Mouse (Mus musculus) forebrain, embryonic 16.5 days (tissue): ENCODE measurements around the gene Adam19. TPM values are rescaled to one million over a fixed set of nuclear protein-coding genes. Genes with fewer than 3 reads are reported as not detected.

ENCODE experiments used
- ATAC-seq: fragments of 200-750 bp; cut with Nextera tagmentation; 2 replicates; pipeline ENCODE4 v1.8.0; 2017; ENCODE audit warnings: mild to moderate bottlenecking, moderate library complexity
- H3K27ac ChIP-seq: fragments of 300-500 bp; sonication (generic); 2 replicates; pipeline ENCODE4 v1.5.1; 2014; ENCODE audit warnings: low read length, control low read depth
- H3K27me3 ChIP-seq: fragments of 300-500 bp; sonication (generic); replicated peaks from 2 replicates; pipeline ENCODE4 v1.6.1; 2014; ENCODE audit warnings: low read length; ENCODE audit not compliant: control insufficient read depth, insufficient read depth
- H3K36me3 ChIP-seq: fragments of 300-500 bp; sonication (generic); 2 replicates; pipeline ENCODE4 v1.6.1; 2014; ENCODE audit not compliant: control insufficient read depth, insufficient read depth
- H3K4me1 ChIP-seq: fragments of 300-500 bp; sonication (generic); replicated peaks from 2 replicates; pipeline ENCODE4 v1.6.1; 2014; ENCODE audit warnings: low read length; ENCODE audit not compliant: control insufficient read depth, insufficient read depth
- H3K4me2 ChIP-seq: fragments of 300-500 bp; sonication (generic); 2 replicates; pipeline ENCODE4 v1.6.1; 2014; ENCODE audit warnings: mild to moderate bottlenecking, low read length, control low read depth
- H3K4me3 ChIP-seq: fragments of 300-500 bp; sonication (generic); replicated peaks from 2 replicates; pipeline ENCODE4 v1.5.1; 2014; ENCODE audit warnings: mild to moderate bottlenecking, low read length, control low read depth
- H3K9ac ChIP-seq: fragments of 300-500 bp; sonication (generic); replicated peaks from 2 replicates; pipeline ENCODE4 v1.6.1; 2014; ENCODE audit warnings: low read depth, low read length, control low read depth
- H3K9me3 ChIP-seq: fragments of 300-500 bp; sonication (generic); 2 replicates; pipeline ENCODE4 v1.6.1; 2016; ENCODE audit warnings: low read length; ENCODE audit not compliant: control insufficient read depth
- WGBS: fragments of 180-500 bp; shearing (Covaris S2); extraction: QIAGEN DNeasy Blood & Tissue Kit; methylation state at CpG from one replicate; pipeline ENCODE4 v1.1.7; 2014; 5-methylcytosine and 5-hydroxymethylcytosine counted together
- polyA plus RNA-seq: library from polyadenylated mRNA; unstranded; fragments of >200 nt; fragmentation: Nextera tagmentation; extraction: Ambion mirVana; gene quantifications from 2 replicates; pipeline ENCODE4 v1.2.1, GENCODE M21; 2015

Gene Adam19
- polyA plus RNA-seq, 1 experiment from 2014 or later = 10.8 TPM

DNA sequence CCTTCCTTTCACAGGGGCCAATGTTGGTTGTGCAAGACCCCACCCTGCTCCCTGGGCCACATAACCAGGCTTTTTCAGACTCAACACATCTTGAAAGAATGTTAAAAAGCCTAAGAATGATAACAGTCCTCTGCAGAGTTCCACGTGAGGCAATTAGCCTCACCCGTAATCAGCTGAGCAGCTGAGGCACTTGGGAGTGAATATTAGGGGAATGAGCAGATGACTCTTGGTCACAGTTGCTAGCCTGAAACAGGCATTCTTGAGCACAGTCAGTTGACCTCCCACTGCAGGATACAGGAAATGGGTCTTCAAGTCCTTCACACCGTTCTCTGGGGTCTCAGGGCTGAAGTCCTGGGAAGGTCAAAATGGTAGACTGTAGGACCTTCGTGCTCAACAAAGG is 65.9 kb downstream of the Adam19 start:
- Histone ChIP-seq H3K4me2 (no peak overlapping the region), H3K9ac (no peak overlapping the region), H3K36me3 (peaks cover 3% of the 10 kb centered on the region; the same call in 1 of the 2 replicates), H3K27me3 (no peaks in the 10 kb centered on the region), H3K27ac (no peak overlapping the region), H3K4me3 (no peak overlapping the region), H3K4me1 (no peaks in the 10 kb centered on the region), H3K9me3 (no peaks in the 10 kb centered on the region)
- ATAC-seq = no peak
- whole genome bisulfite sequencing = 91% methylated on average over 4 of the region's 4 CpGs

DNA sequence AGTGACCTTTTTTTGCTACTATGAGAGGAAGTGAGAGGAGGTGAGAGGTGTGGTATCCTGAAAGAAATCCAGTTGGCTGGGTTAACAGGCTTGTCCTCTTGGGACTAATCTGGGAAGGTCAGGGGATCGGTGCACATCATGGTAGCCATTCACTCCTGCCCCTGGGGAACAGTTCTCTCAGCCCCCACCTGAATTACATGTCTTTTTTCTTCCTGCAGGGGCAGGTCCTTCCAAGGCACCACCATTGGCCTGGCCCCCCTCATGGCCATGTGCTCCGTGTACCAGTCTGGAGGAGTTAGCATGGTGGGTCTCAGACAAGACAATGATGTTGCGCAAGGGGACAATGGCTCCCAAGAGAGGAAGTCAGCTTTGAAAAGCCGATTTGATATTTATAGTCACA is 67.1 kb downstream of the Adam19 start:
- 91% methylated on average over 4 of the region's 4 CpGs for WGBS
- H3K27me3 ChIP-seq = no peaks in the 10 kb centered on the region

DNA sequence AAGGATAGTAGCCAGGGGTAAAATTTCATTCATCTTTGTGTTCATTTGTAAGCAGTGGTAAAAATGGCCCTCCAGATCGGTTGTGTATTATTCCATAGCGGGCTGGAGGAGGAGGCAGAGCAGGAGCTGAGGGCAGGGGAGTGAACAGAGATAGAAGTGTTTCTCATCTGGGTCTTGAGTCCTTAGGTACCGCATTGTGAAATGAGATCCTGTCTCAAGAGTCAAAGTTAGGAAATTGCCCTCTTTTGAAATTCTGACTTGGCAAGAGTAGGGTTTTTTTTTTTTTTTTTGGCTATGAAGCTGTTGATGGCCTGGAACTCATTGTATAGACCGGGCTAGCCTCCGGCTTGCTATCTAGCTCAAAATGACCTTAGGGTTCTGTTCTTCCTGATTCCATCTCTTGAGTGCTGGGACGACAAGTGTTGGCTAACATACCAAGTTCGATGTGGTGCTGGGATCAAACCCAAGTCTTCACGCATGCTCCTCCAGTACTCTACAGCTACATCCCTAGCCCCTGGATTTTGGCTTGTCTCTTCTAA is 67.6 kb downstream of the Adam19 start:
- no peaks in the 10 kb centered on the region for H3K27me3 ChIP-seq
- no peaks in the 10 kb centered on the region for H3K9me3 ChIP-seq
- H3K9ac ChIP-seq = no peak overlapping the region
- H3K4me2 ChIP-seq = no peak overlapping the region
- no peak overlapping the region for H3K27ac ChIP-seq
- H3K36me3 ChIP-seq = peaks cover 7% of the 10 kb centered on the region
- no peak for ATAC-seq
- WGBS = 90% methylated on average over 8 of the region's 8 CpGs
- no peaks in the 10 kb centered on the region for H3K4me1 ChIP-seq
- H3K4me3 ChIP-seq = no peak overlapping the region

More for the DNA sequence above, 67.1 kb downstream of the Adam19 start:
- Histone ChIP-seq H3K4me1 (no peaks in the 10 kb centered on the region), H3K4me2 (no peak overlapping the region), H3K36me3 (peaks cover 5% of the 10 kb centered on the region), H3K9me3 (no peaks in the 10 kb centered on the region), H3K4me3 (no peak overlapping the region), H3K9ac (no peak overlapping the region), H3K27ac (no peak overlapping the region)
- no peak for ATAC-seq

DNA sequence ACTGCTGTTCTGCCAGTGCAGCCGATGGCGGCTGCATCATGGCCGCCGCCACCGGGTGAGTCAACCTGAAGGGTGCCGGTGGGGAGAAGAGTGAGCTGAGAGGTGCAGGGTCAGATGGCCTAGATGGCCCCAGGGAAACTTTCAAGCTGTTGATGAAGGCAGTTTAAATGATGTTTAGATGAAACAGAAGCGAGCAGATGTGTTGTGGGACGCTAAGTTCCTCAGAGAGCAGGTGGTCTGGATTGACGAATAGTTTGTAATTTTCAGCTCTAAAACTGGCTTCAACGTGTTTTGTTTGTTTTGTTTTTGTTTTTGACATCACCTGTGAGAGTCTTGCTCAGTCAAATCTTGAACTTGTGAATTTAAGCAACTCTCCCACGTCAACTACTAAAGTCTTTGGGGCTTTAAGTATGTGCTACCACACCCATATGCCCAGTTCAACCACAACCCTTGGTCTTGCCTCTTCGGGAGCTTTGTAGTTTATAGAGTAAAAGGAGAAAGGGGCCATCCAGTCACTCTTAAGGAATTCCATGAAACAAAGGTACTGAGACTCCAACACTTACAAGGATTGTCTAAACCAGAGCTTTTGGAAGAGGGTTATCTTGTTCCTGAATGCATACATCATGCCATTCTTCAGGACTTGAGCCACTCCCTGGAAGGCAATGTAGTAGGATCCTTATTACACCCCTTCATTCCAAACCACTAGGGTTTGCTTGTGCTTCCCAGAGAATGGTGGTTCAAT is 69.5 kb downstream of the Adam19 start:
- WGBS = 93% methylated on average over 12 of the region's 12 CpGs
- no peak overlapping the region for H3K27ac ChIP-seq
- peaks cover 8% of the 10 kb centered on the region for H3K36me3 ChIP-seq
- no peaks in the 10 kb centered on the region for H3K4me1 ChIP-seq
- no peaks in the 10 kb centered on the region for H3K27me3 ChIP-seq
- no peak overlapping the region for H3K4me2 ChIP-seq
- H3K9ac ChIP-seq = no peak overlapping the region
- H3K9me3 ChIP-seq = no peaks in the 10 kb centered on the region
- no peak overlapping the region for H3K4me3 ChIP-seq
- ATAC-seq = no peak

DNA sequence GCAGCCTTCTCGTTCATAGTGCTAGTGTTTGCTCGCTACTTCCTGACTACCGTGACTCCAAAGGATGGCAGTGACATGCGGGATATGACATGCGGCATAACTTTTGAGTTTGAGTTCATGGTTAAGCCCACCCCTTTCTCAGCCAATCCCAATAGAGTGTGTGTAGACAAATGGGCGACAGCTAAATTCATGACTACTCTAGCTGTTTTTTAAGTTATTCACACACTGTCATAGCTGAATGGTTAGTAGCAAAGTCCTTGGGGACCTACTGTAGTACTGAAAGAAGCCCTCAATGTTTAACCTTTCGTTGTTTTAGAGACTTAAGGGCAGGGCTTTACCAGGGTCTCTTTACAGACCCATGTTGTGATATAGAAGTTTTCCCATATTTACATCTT is 70.0 kb downstream of the Adam19 start:
- no peak overlapping the region for H3K4me3 ChIP-seq
- no peak overlapping the region for H3K27ac ChIP-seq
- H3K4me2 ChIP-seq = no peak overlapping the region
- peaks cover 9% of the 10 kb centered on the region for H3K36me3 ChIP-seq
- H3K9me3 ChIP-seq = no peaks in the 10 kb centered on the region
- no peak for ATAC-seq
- no peak overlapping the region for H3K9ac ChIP-seq
- H3K4me1 ChIP-seq = no peaks in the 10 kb centered on the region
- WGBS = 91% methylated on average over 7 of the region's 7 CpGs
- no peaks in the 10 kb centered on the region for H3K27me3 ChIP-seq

DNA sequence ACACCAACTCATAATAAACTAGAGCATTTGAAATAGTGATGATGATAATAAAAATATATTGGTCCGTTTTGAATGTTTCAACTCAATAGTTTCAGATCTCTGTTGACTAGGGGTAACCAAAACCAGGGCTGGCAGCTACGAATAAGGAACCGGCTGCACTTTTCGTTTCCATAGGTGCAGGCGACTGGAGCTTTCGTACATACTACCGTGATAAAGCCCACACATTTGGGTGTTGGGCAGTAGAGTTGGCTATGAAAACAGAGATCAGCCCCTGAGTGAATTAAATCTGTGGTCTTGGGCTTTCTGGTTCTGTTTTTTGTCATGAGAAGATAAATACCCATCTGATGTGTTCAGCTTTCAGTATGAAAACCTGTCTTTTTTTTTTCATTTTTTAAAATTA is 70.5 kb downstream of the Adam19 start:
- peaks cover 9% of the 10 kb centered on the region for H3K36me3 ChIP-seq
- ATAC-seq = no peak
- no peaks in the 10 kb centered on the region for H3K9me3 ChIP-seq
- no peak overlapping the region for H3K4me2 ChIP-seq
- H3K9ac ChIP-seq = no peak overlapping the region
- H3K27me3 ChIP-seq = no peaks in the 10 kb centered on the region
- no peak overlapping the region for H3K27ac ChIP-seq
- no peak overlapping the region for H3K4me3 ChIP-seq
- no peaks in the 10 kb centered on the region for H3K4me1 ChIP-seq
- WGBS = 94% methylated on average over 7 of the region's 7 CpGs

DNA sequence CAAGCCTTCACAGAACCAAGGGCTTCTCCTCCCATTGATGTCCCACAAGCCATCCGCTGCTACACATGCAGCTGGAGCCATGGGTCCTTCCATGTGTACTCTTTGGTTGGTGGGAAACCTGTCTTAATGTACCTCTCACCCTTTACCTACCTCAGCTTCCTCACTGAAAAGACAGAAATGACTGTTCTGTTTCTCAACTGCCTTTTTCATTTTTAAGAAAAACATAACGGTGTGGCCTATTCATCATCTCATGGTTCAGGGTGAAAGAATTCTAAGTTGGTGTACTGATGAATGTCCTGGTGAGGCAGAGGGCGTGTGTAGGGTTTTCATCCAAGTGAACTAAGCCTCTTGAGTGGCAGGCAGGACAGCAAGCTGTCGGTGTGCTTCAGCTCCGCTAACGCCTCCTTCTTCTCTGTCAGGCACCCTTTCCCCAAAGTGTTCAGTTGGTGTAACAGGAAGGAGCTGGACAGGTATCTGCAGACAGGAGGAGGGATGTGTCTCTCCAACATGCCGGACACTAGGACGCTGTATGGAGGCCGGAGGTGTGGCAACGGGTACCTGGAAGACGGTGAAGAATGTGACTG is 71.1 kb downstream of the Adam19 start:
- Histone ChIP-seq H3K4me2 (no peak overlapping the region), H3K4me1 (no peaks in the 10 kb centered on the region), H3K36me3 (peaks cover 12% of the 10 kb centered on the region), H3K27me3 (no peaks in the 10 kb centered on the region), H3K4me3 (no peak overlapping the region), H3K9me3 (no peaks in the 10 kb centered on the region), H3K27ac (no peak overlapping the region), H3K9ac (no peak overlapping the region)
- ATAC-seq = no peak
- WGBS = 94% methylated on average over 11 of the region's 11 CpGs

DNA sequence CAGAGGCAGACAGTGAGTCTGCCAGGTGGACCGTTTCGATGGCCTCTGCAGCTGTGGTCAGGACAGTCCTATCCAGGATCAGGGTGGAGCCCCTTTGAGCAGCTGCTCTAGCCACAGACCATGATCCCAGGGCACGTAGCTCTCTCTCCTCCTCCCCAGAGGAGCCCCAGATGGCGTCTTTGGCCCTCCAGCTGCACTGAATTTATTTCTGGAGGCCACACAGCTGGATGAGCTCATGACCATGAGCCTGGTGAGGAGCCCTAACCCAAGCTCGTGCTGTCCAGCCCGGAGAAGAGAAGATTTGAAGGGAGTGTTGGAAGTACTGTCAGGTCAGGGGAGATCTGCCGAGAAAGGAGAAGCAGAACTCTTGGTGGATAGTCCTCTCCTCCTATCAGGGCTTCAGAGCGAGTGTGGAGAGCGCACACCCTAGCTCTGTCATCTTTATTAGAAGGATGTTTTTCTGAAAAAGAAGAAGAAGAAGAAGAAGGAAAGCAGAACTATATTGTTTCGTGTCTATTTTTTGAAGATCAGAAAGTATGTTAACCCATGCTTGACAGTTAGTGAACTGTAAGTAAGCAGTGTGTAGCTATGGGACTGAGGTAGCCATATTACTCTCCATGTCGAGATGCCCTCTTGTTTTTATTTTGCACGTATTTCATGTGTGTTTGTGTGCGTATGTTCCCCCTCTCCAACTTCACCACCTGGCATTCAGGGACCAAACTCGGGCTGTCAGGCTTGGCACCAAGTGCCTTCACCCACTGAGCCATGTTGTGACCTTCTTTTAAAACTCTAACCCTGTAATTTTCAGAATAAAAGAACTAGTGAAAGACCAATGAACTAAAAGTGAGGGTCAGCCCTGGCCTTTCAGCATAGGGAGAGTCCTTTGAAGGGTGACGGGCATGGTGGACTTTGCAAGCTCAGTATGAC is 72.1 kb downstream of the Adam19 start:
- Histone ChIP-seq H3K27me3 (no peaks in the 10 kb centered on the region), H3K9me3 (no peaks in the 10 kb centered on the region), H3K4me3 (no peak overlapping the region), H3K4me1 (no peaks in the 10 kb centered on the region), H3K27ac (no peak overlapping the region), H3K9ac (no peak overlapping the region), H3K36me3 (peaks cover 12% of the 10 kb centered on the region), H3K4me2 (no peak overlapping the region)
- ATAC-seq = no peak
- WGBS = 86% methylated on average over 15 of the region's 15 CpGs

DNA sequence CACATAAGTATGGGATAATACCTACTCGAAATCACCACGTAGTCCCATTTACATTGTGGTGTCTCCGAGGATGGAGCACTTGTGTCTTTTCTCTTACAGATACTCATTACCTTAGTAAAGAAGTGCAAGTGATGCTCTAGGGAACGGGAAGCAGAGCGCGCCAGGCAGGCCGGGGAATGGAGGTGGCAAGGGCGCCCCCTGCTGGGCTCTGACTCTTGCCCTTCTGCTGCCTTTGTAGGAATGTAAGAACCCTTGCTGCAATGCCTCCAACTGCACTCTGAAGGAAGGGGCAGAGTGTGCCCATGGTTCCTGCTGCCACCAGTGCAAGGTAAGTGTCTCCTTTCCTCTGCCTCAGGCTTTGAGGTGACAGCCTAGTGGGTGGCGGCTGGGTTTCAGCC is 72.8 kb downstream of the Adam19 start:
- H3K4me2 ChIP-seq = no peak overlapping the region
- 72% methylated on average over 9 of the region's 9 CpGs for WGBS
- no peak overlapping the region for H3K9ac ChIP-seq
- no peaks in the 10 kb centered on the region for H3K27me3 ChIP-seq
- no peaks in the 10 kb centered on the region for H3K4me1 ChIP-seq
- no peak overlapping the region for H3K27ac ChIP-seq
- H3K4me3 ChIP-seq = no peak overlapping the region
- no peaks in the 10 kb centered on the region for H3K9me3 ChIP-seq
- ATAC-seq = no peak
- peaks cover 10% of the 10 kb centered on the region for H3K36me3 ChIP-seq
